Mouse (Mus musculus) CH12.LX (cell line): ENCODE data around the gene Arhgap31. TPM values are rescaled to one million over a fixed set of nuclear protein-coding genes. Genes with fewer than 3 reads are reported as not detected.

ENCODE experiments used
- DNase-seq: peaks from one replicate; pipeline ENCODE4 v3.0.0-alpha.2; 2013; ENCODE audit errors: extremely low read depth
- H3K27ac ChIP-seq: 2 replicates; pipeline ENCODE4 v1.5.1; 2012; ENCODE audit warnings: low read depth, mild to moderate bottlenecking, control low read depth, moderate library complexity; ENCODE audit not compliant: insufficient read depth
- H3K27me3 ChIP-seq: replicated peaks from 2 replicates; pipeline ENCODE3; 2012; ENCODE audit warnings: inconsistent platforms
- H3K36me3 ChIP-seq, 2 experiments: replicated peaks in 1 of 2; 2 replicates each; pipeline versions ENCODE3 to v1.6.1; 2012; ENCODE audit warnings: inconsistent platforms in 1 of 2, low read length in 1 of 2, mild to moderate bottlenecking in 1 of 2, mixed read lengths in 1 of 2, moderate library complexity in 1 of 2; ENCODE audit not compliant: control insufficient read depth in 1 of 2, insufficient read depth in 1 of 2
- H3K4me1 ChIP-seq, 2 experiments: 2 replicates each; pipeline ENCODE4 v1.6.1; 2012; ENCODE audit warnings: inconsistent platforms in 1 of 2, moderate library complexity in 1 of 2; ENCODE audit not compliant: insufficient read depth in 2 of 2, control insufficient read depth in 1 of 2
- H3K4me2 ChIP-seq: 2 replicates; pipeline ENCODE4 v1.6.1; 2012; ENCODE audit warnings: low read depth, mild to moderate bottlenecking, control low read depth; ENCODE audit not compliant: poor library complexity, insufficient read depth, severe bottlenecking
- H3K4me3 ChIP-seq, 3 experiments: fragments of 150-350 bp in 1 of 3; sonication (generic) in 1 of 3; replicated peaks in 1 of 3; 2 replicates each; pipeline versions ENCODE3 to v1.5.1; 2011 to 2012; ENCODE audit warnings: low read depth in 2 of 3, low read length in 2 of 3, mild to moderate bottlenecking in 2 of 3, moderate library complexity in 2 of 3, control low read depth in 1 of 3, improper control_type of control experiment in 1 of 3, inconsistent platforms in 1 of 3, mixed read lengths in 1 of 3; ENCODE audit not compliant: poor library complexity in 1 of 3
- H3K79me2 ChIP-seq: replicated peaks from 2 replicates; pipeline ENCODE4 v1.6.1; 2012; ENCODE audit warnings: mild to moderate bottlenecking, moderate library complexity; ENCODE audit not compliant: control insufficient read depth, poor library complexity, insufficient read depth, severe bottlenecking; ENCODE audit errors: extremely low read depth
- H3K9ac ChIP-seq: 2 replicates; pipeline ENCODE4 v1.6.1; 2012; ENCODE audit warnings: low read depth, mild to moderate bottlenecking, control low read depth, moderate library complexity; ENCODE audit not compliant: insufficient read depth
- H3K9me3 ChIP-seq: replicated peaks from 2 replicates; pipeline ENCODE3; 2012; ENCODE audit warnings: low read length, inconsistent platforms, mixed read lengths
- BHLHE40 ChIP-seq: IDR thresholded peaks from 2 replicates; pipeline ENCODE4 v1.6.1; 2011; ENCODE audit warnings: mild to moderate bottlenecking, low read depth, low read length, improper control_type of control experiment
- CHD1 ChIP-seq: IDR thresholded peaks from 2 replicates; pipeline ENCODE4 v1.6.1; 2012; ENCODE audit warnings: low read depth, low read length, improper control_type of control experiment, inconsistent platforms
- CHD2 ChIP-seq: IDR thresholded peaks from 2 replicates; pipeline ENCODE4 v1.6.1; 2011; ENCODE audit warnings: low read length, improper control_type of control experiment
- CTCF ChIP-seq, 2 experiments: IDR thresholded peaks in 1 of 2; conservative IDR thresholded peaks in 1 of 2; 2 replicates each; pipeline ENCODE4 v1.5.1; 2011 to 2012; ENCODE audit warnings: low read depth in 2 of 2, low read length in 2 of 2, improper control_type of control experiment in 1 of 2, inconsistent platforms in 1 of 2, mild to moderate bottlenecking in 1 of 2, moderate library complexity in 1 of 2
- ELF1 ChIP-seq: IDR thresholded peaks from 2 replicates; pipeline ENCODE4 v1.6.1; 2014; ENCODE audit warnings: low read depth, mild to moderate bottlenecking, inconsistent platforms, low read length, improper control_type of control experiment
- EP300 ChIP-seq: IDR thresholded peaks from 2 replicates; pipeline ENCODE4 v1.6.1; 2011; ENCODE audit warnings: low read length, improper control_type of control experiment
- HCFC1 ChIP-seq: IDR thresholded peaks from 2 replicates; pipeline ENCODE4 v1.6.1; 2012; ENCODE audit warnings: low read depth, mild to moderate bottlenecking, inconsistent platforms, low read length, improper control_type of control experiment
- JUN ChIP-seq: IDR thresholded peaks from 2 replicates; pipeline ENCODE4 v1.6.1; 2011; ENCODE audit warnings: low read depth, mild to moderate bottlenecking, low read length, improper control_type of control experiment, moderate library complexity; ENCODE audit not compliant: insufficient read depth
- MAX ChIP-seq: IDR thresholded peaks from 2 replicates; pipeline ENCODE4 v1.6.1; 2011; ENCODE audit warnings: low read length, improper control_type of control experiment
- MAZ ChIP-seq: IDR thresholded peaks from 2 replicates; pipeline ENCODE4 v1.6.1; 2012; ENCODE audit warnings: low read depth, mild to moderate bottlenecking, inconsistent platforms, low read length, improper control_type of control experiment, moderate library complexity
- MXI1 ChIP-seq: IDR thresholded peaks from 2 replicates; pipeline ENCODE4 v1.6.1; 2011; ENCODE audit warnings: mild to moderate bottlenecking, low read depth, low read length, improper control_type of control experiment
- MYC ChIP-seq: IDR thresholded peaks from 2 replicates; pipeline ENCODE4 v1.6.1; 2011; ENCODE audit warnings: low read depth, mild to moderate bottlenecking, improper control_type of control experiment, low read length
- POLR2A ChIP-seq: IDR thresholded peaks from 2 replicates; pipeline ENCODE4 v1.6.1; 2011; ENCODE audit warnings: low read depth, mild to moderate bottlenecking, improper control_type of control experiment, low read length
- POLR2AphosphoS2 ChIP-seq: IDR thresholded peaks from 2 replicates; pipeline ENCODE4 v1.6.1; 2011; ENCODE audit warnings: low read depth, low read length, improper control_type of control experiment
- RAD21 ChIP-seq: IDR thresholded peaks from 2 replicates; pipeline ENCODE4 v1.6.1; 2011; ENCODE audit warnings: low read depth, mild to moderate bottlenecking, low read length, improper control_type of control experiment, moderate library complexity
- RCOR1 ChIP-seq: conservative IDR thresholded peaks from 2 replicates; pipeline ENCODE4 v1.6.1; 2012; ENCODE audit warnings: low read depth, mild to moderate bottlenecking, inconsistent platforms, low read length, improper control_type of control experiment
- SMC3 ChIP-seq: IDR thresholded peaks from 2 replicates; pipeline ENCODE4 v1.6.1; 2011; ENCODE audit warnings: low read depth, low read length, improper control_type of control experiment
- TCF12 ChIP-seq: IDR thresholded peaks from 2 replicates; pipeline ENCODE4 v1.6.1; 2014; ENCODE audit warnings: low read depth, mild to moderate bottlenecking, inconsistent platforms, low read length, improper control_type of control experiment
- UBTF ChIP-seq: IDR thresholded peaks from 2 replicates; pipeline ENCODE4 v1.6.1; 2012; ENCODE audit warnings: low read depth, mild to moderate bottlenecking, inconsistent platforms, low read length, improper control_type of control experiment, moderate library complexity
- USF1 ChIP-seq: IDR thresholded peaks from 2 replicates; pipeline ENCODE4 v1.6.1; 2014; ENCODE audit warnings: low read depth, mild to moderate bottlenecking, inconsistent platforms, low read length, improper control_type of control experiment
- ZC3H11A ChIP-seq: IDR thresholded peaks from 2 replicates; pipeline ENCODE4 v1.6.1; 2012; ENCODE audit warnings: low read depth, mild to moderate bottlenecking, inconsistent platforms, low read length, improper control_type of control experiment
- ZNF384 ChIP-seq: IDR thresholded peaks from 2 replicates; pipeline ENCODE4 v1.6.1; 2012; ENCODE audit warnings: low read depth, low read length, improper control_type of control experiment, inconsistent platforms
- dilution Hi-C: fragments of 300-500 bp; cut with MboI; formaldehyde crosslinking; loops from 2 replicates; pipeline ENCODE4 v1.14.3; 2020; ENCODE audit warnings: low sequenced_read_pairs; ENCODE audit not compliant: extremely low pct_unique_long_range_greater_than_20kb, extremely low pct_ligation_motif_present
- in situ Hi-C: fragments of 300-500 bp; cut with MboI; formaldehyde crosslinking; loops from 3 replicates; pipeline ENCODE4 v1.14.3; 2019; ENCODE audit warnings: low sequenced_read_pairs, low pct_ligation_motif_present, low pct_unique_long_range_greater_than_20kb, mixed read lengths
- polyA plus RNA-seq: library from polyadenylated mRNA; unstranded; fragments of >175 nt; gene quantifications from 2 replicates; pipeline ENCODE4 v1.2.1, GENCODE M21; 2012; ENCODE audit warnings: low read depth; ENCODE audit not compliant: insufficient read length
- total RNA-seq, 2 experiments: library from RNA; depleted of rRNA; stranded (reverse); fragments of 300-350 nt in 1 of 2; fragments of >200 nt in 1 of 2; gene quantifications; 2 replicates each; pipeline ENCODE4 v1.2.3; 2012 to 2014

Gene Arhgap31
- total and polyA plus RNA-seq, 3 experiments: 0.15 to 2.0 (median 0.76) TPM

DNA sequence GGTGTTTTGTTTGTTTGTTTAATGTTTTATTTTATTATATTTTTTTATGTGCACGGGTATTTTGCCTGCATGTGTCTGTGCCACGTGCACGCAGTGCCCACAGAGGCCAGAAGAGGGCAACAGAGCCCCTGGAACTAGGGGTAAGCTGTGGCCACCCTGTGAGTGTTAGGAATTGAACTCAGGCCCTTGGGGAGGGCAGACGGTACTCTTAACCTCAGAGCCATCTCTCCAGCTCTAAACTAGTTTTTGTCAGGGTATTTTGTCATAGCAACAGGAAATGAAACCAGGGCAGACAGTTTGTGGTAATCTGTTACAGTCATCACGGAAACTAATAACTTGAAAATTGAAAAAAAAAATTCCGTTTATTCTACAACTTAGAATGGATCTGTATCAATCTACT is 80.9 kb downstream of the Arhgap31 start:
- in situ Hi-C loops (loop anchor here (10.0 kb wide), 1 partner anchor 73 kb away; no protein-coding TSS in a partner anchor), dilution Hi-C loops (no loop called here)
- Histone ChIP-seq H3K9ac (no peak overlapping the region), H3K4me1 (peaks cover 4 to 10% of the 10 kb centered on the region in 2 experiments; a peak in 2 of 4 replicates), H3K27me3 (no peaks in the 10 kb centered on the region), H3K27ac (no peak overlapping the region), H3K9me3 (no peaks in the 10 kb centered on the region), H3K36me3 (no peaks in the 10 kb centered on the region), H3K79me2 (no peaks in the 10 kb centered on the region; the same call in 1 of the 2 replicates), H3K4me2 (no peak overlapping the region), H3K4me3 (no peak overlapping the region)
- TF ChIP-seq POLR2AphosphoS2 (no peak), BHLHE40 (peak; percentile 88), USF1 (0 out of 2 replicates have a peak, but pooled peaks have one; percentile 3), POLR2A (no peak), SMC3 (peak; percentile 86), CTCF (conservative IDR thresholded peaks at IDR 0.05 in 1 of 2, IDR thresholded peaks at IDR 0.05 in 1 of 2; ENCODE audit: low read depth in 2 of 2, low read length in 2 of 2) (peak; percentile 66 to 87; a peak in 3 of 4 replicates), ELF1 (no peak), RAD21 (peak; percentile 84), RCOR1 (no peak), MAZ (no peak), CHD1 (no peak), HCFC1 (no peak), ZC3H11A (peak; percentile 54), MAX (peak; percentile 92), CHD2 (no peak), TCF12 (no peak), JUN (peak; percentile 25; the same call in 1 of the 2 replicates), ZNF384 (peak; percentile 82), EP300 (peak; percentile 62), MXI1 (no peak), MYC (peak; percentile 98), UBTF (no peak)
- peak; percentile 65 for DNase-seq

DNA sequence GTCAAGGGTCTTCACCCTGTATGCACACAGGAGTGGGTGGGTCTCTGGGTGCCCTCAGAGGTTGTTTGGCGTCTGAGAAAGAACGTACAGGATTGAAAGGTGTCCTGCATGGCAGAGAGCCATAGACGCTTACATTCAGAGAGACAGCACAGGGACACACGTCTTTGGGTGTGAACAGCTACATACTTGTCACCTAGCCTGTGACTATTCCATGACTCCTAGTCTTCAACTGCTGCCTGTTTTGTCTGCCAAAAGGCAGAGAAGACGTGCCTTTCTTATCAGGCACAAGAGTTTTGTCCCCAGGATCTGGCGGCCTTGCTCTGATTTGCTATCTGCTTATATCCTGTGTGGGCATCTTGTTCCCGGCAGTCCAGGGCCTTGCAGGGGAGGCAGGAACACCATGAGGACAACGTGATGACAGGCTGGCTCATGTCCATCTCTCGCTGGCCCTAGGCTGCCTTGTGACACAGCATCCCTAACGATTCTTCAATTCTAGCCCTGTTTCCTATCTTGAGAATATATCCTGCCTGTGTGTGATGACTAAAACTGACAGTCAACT is 87.2 kb downstream of the Arhgap31 start:
- Histone ChIP-seq H3K36me3 (no peaks in the 10 kb centered on the region), H3K4me3 (no peak overlapping the region), H3K4me2 (no peak overlapping the region), H3K27ac (no peak overlapping the region), H3K9ac (no peak overlapping the region), H3K79me2 (no peaks in the 10 kb centered on the region), H3K27me3 (no peaks in the 10 kb centered on the region), H3K9me3 (no peaks in the 10 kb centered on the region), H3K4me1 (no peaks in the 10 kb centered on the region)
- DNase-seq: no peak
- dilution Hi-C loops (no loop called here), in situ Hi-C loops (no loop called here)
- no peak for TF ChIP-seq ZNF384
